Mouse (Mus musculus): ENCODE results near the gene Slc38a10. TPM values are rescaled to one million over a fixed set of nuclear protein-coding genes. Genes with fewer than 3 reads are reported as not detected.

Slc38a10 gene
- total RNA-seq, 2 experiments from 2014 or later = 104 to 116 TPM

- intact Hi-C loops (cut with DNase I) = no loop called here
- DNase-seq = no peak
These were observed 30.2 kb upstream of the Slc38a10 start for GRCm38 (mm10) chr11:120181379-120181778.

- DNase-seq = no peak
- intact Hi-C loops (cut with DNase I) = no loop called here
These were observed 28.2 kb upstream of the Slc38a10 start for GRCm38 (mm10) chr11:120179374-120179773.

GRCm38 (mm10) chr11:120175948-120176347 lies 24.8 kb upstream of the Slc38a10 start:
- intact Hi-C loops (cut with DNase I) = no loop called here
- DNase-seq = no peak

- intact Hi-C loops (cut with DNase I) = no loop called here
- no peak for DNase-seq
These were observed 22.1 kb upstream of the Slc38a10 start for GRCm38 (mm10) chr11:120173213-120173612.

GRCm38 (mm10) chr11:120171168-120171567 lies 20.0 kb upstream of the Slc38a10 start:
- DNase-seq = no peak
- intact Hi-C loops (cut with DNase I) = no loop called here

- peak; percentile 79 to 88 for DNase-seq
- intact Hi-C loops (cut with DNase I) = loop anchor here (5.0 kb wide), 1 partner anchor 57 kb away; no protein-coding TSS in a partner anchor
These were observed 18.3 kb upstream of the Slc38a10 start for GRCm38 (mm10) chr11:120169208-120169992.

GRCm38 (mm10) chr11:120168516-120168915 lies 17.4 kb upstream of the Slc38a10 start:
- DNase-seq = no peak
- intact Hi-C loops (cut with DNase I) = loop anchor here (5.0 kb wide), 1 partner anchor 56 kb away; no protein-coding TSS in a partner anchor

GRCm38 (mm10) chr11:120167921-120168356 lies 16.8 kb upstream of the Slc38a10 start:
- DNase-seq = no peak
- intact Hi-C loops (cut with DNase I) = loop anchor here (5.0 kb wide), 1 partner anchor 56 kb away; no protein-coding TSS in a partner anchor

- no peak for DNase-seq
- intact Hi-C loops (cut with DNase I) = loop anchor here (5.0 kb wide), 1 partner anchor 55 kb away; no protein-coding TSS in a partner anchor
These were observed 15.9 kb upstream of the Slc38a10 start for GRCm38 (mm10) chr11:120167059-120167458.

- intact Hi-C loops (cut with DNase I) = loop anchor here (5.0 kb wide), 2 partner anchors 52 to 143 kb away; no protein-coding TSS in a partner anchor
- peak; percentile 62 to 68 for DNase-seq
These were observed 13.5 kb upstream of the Slc38a10 start for GRCm38 (mm10) chr11:120164471-120165261.

GRCm38 (mm10) chr11:120164028-120164427 lies 12.9 kb upstream of the Slc38a10 start:
- intact Hi-C loops (cut with DNase I) = loop anchor here (5.0 kb wide), 1 partner anchor 143 kb away; no protein-coding TSS in a partner anchor
- no peak for DNase-seq

GRCm38 (mm10) chr11:120163207-120163606 lies 12.1 kb upstream of the Slc38a10 start:
- intact Hi-C loops (cut with DNase I) = loop anchor here (5.0 kb wide), 1 partner anchor 144 kb away; no protein-coding TSS in a partner anchor
- DNase-seq = no peak

- intact Hi-C loops (cut with DNase I) = loop anchor here (5.0 kb wide), 1 partner anchor 146 kb away; no protein-coding TSS in a partner anchor
- no peak for DNase-seq
These were observed 10.1 kb upstream of the Slc38a10 start for GRCm38 (mm10) chr11:120161245-120161644.

GRCm38 (mm10) chr11:120160478-120160877 lies 9.3 kb upstream of the Slc38a10 start:
- intact Hi-C loops (cut with DNase I) = loop anchor here (5.0 kb wide), 1 partner anchor 147 kb away; no protein-coding TSS in a partner anchor
- peak; percentile 44 to 57 for DNase-seq

GRCm38 (mm10) chr11:120159653-120160052 lies 8.5 kb upstream of the Slc38a10 start:
- DNase-seq = no peak
- intact Hi-C loops (cut with DNase I) = loop anchor here (5.0 kb wide), 1 partner anchor 148 kb away; no protein-coding TSS in a partner anchor

- no peak for DNase-seq
These were observed 7.7 kb upstream of the Slc38a10 start for GRCm38 (mm10) chr11:120158828-120159227.

GRCm38 (mm10) chr11:120150440-120151112 lies 570 bp downstream of the Slc38a10 start:
- peak in 1 of 2 experiments; percentile 49 for DNase-seq
- intact Hi-C loops (cut with DNase I) = loop anchor here (2.0 kb wide), 1 partner anchor 38 kb away; no protein-coding TSS in a partner anchor

More at GRCm38 (mm10) chr11:120158828-120159227, 7.7 kb upstream of the Slc38a10 start:
- intact Hi-C loops (cut with DNase I) = no loop called here

- intact Hi-C loops (cut with DNase I) = loop anchor here (2.0 kb wide), 1 partner anchor 39 kb away; no protein-coding TSS in a partner anchor
- DNase-seq = no peak
These were observed 1.5 kb downstream of the Slc38a10 start for GRCm38 (mm10) chr11:120149510-120150200.

- DNase-seq = no peak
- intact Hi-C loops (cut with DNase I) = no loop called here
These were observed 2.8 kb downstream of the Slc38a10 start for GRCm38 (mm10) chr11:120148201-120148855.
